Mouse (Mus musculus): ENCODE measurements at regions not wholly inside any gene's neighbourhood (a gene's known extent, or its start where the extent isn't known, plus 50 kb on each side); places are given as distances from the start of the nearest gene placed in this dataset.

DNA sequence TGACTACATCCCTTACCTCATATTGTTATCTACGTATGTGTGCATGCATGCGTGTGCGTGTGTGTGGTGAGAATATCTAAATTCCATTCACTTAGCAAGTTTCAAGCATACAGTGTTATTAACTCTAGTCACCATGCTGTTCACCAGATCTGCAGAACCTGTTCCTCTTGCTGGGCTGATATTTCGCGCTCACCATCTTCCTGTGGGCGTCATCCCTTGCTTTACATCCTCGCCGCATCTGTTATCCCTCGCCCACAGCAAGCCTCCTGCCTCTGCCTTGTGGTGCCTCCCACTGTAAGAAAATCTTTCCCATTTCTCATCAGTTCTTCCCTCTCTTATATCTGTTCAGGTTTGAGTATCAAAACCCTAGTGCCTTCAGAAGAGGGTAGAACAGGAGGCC lies 124.4 kb upstream of the Atp2b1 start:
- DNase-seq = no peak

- no peak for DNase-seq
These were observed 123.8 kb upstream of the Atp2b1 start for GRCm38 (mm10) chr10:98790456-98790855.

DNA sequence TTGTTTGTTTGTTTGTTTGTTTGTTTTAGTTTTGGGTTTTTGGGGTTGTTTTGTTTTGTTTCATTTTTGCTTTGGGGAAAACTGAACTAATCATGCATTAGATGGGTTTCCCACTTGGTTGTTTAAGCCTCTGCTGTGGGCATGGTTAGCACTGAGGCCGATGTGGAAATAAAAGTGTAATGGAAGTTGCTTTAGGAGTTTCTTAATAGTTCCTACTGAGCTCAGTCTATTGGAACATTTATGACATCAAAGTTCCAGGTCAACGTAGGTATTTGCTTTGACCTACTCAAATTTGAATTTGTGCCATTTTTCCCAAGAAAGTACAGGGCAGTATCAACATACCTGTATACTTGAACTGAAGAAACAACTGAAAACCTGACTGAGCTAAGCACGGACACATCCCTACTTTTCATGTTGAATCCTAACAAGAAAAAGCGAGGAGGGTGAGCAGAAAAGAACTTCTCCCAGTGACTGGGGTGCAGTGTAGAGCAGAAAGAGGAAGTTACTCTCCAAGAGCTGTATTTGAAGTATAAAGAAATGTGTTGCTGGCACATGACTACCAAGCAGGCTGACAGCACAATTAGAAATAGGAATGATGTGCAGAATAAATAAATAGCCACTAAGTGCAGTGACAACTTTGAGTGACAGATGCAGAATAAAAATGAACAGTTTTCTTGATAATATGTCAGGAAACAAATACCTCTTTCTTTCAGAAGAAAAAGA lies 122.0 kb upstream of the Atp2b1 start:
- no peak for DNase-seq

GRCm38 (mm10) chr10:98793926-98794536 lies 120.2 kb upstream of the Atp2b1 start:
- DNase-seq = no peak

DNA sequence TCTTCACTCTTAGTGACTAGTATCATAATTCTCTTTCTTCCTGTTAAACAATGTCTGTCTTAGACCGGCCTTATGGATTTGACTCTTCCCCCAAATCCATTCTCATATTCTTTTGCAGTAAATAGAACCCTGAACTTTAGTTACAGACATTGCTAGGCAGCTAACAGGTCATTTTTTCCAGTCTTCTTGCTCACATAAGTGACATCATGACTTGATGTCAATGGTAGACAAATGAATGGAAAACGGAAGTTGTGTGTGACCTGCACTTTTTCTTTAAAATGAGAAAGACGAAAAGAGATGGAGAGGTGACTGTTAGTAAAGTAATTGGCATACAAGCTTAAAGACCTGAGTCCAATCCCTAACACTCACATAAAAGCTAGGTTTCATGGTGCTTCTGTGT lies 118.2 kb upstream of the Atp2b1 start:
- DNase-seq = no peak

DNA sequence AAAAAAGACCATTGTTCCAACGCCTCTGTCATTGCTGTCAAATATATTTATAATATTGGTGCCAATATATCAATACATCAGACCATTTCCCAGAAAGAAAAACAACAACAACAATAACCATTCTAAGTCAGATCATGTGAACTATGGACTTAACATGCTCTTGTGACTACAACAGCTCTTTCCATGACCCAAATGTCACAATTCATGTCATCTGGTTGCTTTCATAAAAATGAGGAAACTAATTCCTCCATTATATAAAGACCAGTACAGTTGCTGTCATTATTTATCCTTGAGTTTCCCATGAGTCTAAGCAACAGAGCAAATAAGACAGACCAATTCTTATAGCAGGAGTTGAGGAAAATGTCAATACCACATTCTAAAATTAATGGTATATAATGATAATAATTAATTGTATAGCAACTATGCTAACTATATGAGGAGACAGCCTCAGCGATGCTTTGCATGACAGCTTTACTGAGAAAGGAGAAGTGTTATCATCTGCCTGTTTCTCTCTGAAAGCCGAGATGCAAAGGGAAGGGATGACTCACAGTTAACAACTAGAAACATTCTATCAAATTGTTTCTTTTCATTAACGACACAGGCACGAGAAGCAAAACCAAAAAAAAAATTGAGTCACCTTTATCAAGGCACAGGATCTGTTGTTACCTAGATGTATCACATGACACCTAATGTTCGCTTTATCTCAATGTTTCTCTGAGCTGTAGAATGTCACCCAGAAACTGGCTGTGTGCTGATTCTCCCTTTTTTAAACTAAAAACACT lies 115.4 kb upstream of the Atp2b1 start:
- DNase-seq = no peak

GRCm38 (mm10) chr10:98799830-98800229 lies 114.4 kb upstream of the Atp2b1 start:
- no peak for DNase-seq

- DNase-seq = no peak
These were observed 113.3 kb upstream of the Atp2b1 start for GRCm38 (mm10) chr10:98800949-98801348.

DNA sequence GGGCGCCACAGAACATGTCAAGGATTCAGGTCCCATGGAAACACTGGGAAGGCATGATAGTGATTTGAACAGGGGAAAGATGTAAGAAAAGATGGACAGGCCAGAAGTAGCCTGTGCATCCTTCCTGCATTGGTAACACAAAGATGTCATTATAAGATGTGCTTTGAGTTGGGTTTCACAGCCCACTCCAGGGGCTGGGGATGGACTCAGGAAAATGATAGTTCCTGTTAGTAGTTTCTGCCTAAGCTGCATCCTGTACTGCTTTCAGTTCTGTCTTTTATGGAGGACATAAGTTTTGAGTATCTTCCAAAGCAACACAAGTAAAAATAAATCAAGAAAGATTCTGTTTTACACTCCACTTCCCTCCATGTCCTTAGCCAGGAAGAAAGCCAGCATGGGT lies 109.2 kb upstream of the Atp2b1 start:
- no peak for DNase-seq

- DNase-seq = no peak
These were observed 107.2 kb upstream of the Atp2b1 start for GRCm38 (mm10) chr10:98806798-98807535.

DNA sequence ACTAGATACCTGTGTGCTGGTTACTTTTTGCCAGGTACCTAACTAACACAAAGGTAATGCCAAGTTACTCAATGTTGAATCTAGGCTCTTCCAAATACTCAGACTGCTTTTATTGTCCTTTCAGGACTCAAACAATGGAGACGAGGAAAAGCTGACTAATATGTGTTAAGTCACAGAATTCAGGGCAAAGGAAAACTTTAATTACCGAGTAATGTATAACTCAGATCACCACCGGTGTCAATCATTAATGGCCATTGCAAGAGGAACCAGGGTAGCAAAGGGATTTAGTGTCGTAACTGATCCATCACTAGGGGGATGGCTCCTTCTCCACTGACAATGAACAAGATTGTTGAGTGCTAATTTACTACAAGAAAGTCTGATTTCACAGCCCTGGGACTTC lies 105.6 kb upstream of the Atp2b1 start:
- no peak for DNase-seq

DNA sequence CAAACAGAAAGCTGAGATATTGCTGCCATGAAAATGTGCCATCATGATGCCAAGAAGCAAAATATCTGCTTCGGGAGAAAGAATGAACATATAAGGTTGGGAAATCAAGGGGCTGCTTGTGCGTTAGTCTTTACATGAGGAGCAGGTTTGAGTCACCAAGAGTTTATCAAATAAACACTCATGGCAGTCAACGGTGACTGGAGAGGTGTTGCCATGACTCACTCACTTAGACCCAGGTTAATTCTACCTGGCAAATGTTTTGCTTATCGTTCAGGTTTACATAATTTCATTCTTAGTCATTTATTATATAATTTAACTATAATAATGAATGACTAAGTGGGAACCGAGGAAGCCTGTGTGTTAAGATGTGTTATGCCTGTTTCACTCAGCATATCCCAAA lies 85.2 kb upstream of the Atp2b1 start:
- DNase-seq = no peak

GRCm38 (mm10) chr10:98831488-98831887 lies 82.7 kb upstream of the Atp2b1 start:
- DNase-seq = no peak

DNA sequence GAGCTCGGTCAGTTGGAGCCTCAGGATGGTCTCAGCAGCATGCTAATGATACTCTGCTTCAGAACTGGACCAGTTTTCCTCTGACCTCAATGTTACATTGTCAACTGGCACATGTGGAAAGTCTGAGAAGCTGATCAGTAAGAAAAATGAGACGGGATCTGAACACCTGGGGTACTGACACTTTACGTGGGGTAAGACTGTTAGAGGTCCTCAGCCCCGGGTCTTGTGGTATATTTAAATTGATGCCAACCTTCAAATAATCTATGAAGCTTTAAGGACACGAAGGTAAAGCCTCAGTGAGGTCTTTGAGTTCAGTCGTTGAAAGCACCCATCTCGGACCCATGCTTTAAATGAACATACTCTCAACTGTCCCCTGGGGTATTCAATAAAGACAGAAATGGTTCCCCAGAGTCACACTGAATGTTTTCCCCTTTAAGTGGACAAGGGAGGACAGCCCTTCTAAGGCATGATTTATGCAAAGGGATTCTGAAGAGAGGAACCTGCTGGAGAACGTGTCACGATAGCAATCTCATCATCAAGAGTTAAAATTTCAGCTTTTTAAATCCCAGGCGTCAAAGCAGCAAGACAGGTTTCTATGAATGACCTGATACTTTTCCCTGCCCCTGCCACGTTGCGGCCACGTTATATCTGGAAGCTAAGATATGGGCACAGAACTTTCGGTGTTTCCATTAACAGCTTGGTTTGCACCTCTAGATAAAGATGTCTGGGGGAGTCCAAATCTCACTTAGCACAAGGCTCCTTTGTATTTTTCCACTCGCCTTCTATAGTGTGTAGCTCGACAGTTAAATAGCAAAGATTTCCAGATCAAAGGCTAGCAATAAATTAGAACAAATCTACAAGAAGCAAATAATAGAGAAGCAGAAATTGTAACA lies 76.7 kb upstream of the Atp2b1 start:
- no peak for DNase-seq

DNA sequence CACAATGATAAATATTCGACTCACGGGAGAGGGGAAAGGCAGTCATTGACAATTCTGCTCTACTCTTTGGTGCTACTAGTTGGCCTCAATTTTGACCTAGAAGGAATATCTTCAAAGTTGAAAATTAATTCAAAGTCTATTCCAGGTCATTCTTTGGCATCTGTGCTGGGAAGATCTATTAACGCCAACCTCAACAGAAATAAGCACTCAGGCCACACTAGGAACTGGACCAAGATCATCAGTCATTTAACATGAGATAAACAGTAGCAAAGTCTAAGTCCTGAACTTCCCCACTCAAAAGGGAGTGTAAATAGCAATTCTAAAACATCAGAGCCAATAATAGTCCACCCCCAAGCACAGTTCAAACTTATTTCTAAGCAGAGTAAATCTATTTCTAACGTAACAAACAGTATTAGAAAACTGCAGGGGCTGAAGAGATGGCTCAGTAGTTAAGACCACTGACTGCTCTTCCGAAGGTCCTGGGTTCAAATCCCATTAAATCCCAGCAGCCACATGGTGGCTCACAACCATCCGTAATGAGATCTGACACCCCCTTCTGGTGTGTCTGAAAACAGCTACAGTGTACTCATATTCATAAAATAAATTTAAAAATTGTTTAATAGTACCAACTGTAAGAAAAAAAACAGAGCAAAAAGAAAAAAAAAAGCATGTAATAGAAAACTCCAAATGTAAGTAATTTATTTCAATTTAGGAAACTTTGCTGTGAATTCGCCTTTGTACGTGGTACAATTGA lies 75.1 kb upstream of the Atp2b1 start:
- no peak for DNase-seq

DNA sequence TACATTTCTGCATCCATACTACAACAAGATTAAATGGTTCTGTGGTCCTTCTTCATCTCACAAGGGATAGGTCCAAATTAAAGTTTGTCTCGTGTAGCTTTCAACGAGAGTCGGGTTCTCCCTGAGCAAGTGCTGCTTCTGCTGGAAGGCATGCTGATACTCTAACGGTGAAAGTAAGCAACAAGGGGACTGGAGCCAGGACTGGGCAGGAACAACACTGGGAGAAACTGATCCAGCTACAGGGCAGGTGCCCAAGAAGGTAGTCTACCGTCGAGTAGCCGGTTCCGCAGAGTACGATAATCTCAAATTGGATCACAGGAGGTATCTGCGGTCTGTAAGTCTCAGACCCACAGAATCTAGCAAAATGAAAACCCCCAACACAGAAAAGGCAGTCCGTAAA lies 74.2 kb upstream of the Atp2b1 start:
- DNase-seq = no peak

DNA sequence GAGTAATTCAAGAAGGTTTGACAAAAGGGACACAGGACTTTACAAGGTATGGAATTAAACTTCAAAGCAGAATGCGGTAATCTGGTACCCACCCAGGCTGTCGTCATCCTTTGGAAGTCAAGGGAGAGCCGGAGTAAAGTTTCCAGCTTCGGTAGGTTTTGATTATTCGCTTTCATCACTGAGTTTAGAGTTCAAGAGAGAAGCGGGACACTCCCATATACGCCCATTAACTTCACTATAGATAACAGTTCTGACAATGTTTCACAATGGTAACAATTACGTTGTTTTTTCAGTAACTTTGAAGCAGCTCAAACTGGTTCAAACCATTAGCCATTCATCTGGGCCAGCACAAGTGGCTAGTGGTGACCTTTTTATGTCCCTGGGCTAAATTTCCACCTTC lies 73.8 kb upstream of the Atp2b1 start:
- DNase-seq = no peak

DNA sequence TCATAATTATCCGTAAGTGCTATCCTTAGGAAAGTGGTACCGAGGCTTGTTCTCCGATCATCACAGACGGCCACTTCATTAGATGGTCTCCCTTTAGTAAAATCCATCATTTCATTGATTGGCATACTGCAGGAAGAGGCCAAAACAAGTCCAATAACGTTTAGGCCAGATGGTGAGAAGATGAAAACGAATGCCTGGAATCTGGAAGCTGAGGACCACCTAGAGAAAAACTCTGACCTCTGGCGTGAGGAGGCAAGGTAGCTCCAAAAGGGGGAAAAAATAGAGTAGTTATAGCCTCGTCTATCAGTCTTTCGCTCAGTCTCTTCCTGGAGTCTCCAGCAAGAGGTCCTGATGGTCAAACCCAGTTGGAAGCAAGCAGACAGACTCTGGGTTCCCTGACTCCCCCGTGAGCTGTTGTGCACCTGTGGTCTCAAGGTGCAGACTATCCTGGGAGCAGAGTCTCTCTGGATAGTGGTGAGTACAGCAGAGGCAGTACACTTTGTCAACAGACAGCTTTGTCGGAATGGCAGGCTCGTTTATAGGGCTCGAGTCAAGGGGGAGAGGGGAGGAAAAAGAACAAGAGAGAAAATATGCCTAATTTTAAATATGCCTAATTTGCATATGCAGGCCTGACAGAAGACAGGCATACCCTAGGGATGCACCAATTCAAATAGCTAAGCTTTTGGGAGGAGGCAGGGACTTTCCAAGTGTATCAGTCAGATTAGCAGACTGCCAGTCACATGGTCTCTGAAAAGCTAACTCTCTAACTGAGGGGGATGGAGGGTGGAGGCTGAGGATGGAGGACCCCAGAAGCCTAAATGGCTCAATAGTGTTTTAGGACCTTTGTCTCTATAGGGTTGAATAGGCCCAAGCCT lies 73.0 kb upstream of the Atp2b1 start:
- DNase-seq = no peak

DNA sequence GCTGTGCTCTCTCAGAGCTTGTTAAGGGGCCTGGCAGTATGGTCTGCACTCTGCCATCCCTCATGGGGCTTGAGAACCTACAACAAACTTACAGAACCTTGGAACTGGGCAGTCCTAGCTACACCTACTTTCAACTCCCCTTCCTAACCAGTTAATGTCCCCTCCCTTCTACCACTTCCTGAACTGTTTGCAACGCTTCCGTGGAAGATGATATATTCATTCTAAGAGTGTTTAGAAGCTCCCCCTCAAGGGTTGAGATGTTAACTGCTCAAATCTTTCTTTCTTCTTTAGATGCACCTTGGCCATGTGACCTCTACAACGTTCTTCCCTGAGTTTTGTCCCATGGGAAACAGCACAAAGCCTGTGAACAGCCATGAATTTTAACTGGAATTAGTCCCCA lies 72.3 kb upstream of the Atp2b1 start:
- DNase-seq = no peak

GRCm38 (mm10) chr10:98842721-98843120 lies 71.5 kb upstream of the Atp2b1 start:
- DNase-seq = no peak

Data from adrenal gland, adult 8-10 months (tissue).